ENCODE assay signal across 25 mouse cellular contexts in the genomic region with DNA sequence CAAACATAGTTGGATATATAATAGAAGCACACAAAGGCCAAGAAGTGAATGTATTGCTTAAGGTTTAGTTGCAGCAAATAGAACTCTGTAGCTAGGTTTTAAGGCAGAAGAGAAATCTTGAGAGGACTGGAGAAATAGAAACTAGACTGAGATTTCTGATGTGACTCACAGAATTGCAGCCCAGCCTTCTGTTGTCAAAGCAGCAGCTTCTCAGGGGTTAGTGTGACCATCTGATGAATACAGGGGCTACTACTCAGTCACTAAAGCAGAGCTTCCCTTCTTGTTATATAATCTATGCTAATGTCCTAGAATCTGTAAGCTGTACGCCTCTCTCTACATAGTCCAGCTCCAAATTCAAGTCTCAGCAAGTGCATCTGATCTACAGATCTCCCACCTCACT.
"Had no signal": no experiment of that assay in that cellular context is flagged by ENCODE, and none has a peak within 500 bp of the region (broad histone marks: within the 10 kb centered on the region; RNA-seq: fewer than 3 reads in every experiment).

No protein-coding gene starts in this region.

- H3K9me3 ChIP-seq: heart, embryonic 13.5 days; heart, embryonic 15.5 days; hindbrain, embryonic 13.5 days; intestine, embryonic 15.5 days; limb, embryonic 10.5 days; limb, embryonic 12.5 days; liver, embryonic 13.5 days; liver, embryonic 15.5 days had no signal

- H3K4me3 ChIP-seq: heart, adult 2 months; heart, embryonic 13.5 days; heart, embryonic 15.5 days; hindbrain, embryonic 13.5 days; intestine, embryonic 15.5 days; limb, embryonic 10.5 days; limb, embryonic 12.5 days; liver, embryonic 13.5 days; liver, embryonic 15.5 days had no signal

- H3K27me3 ChIP-seq: heart, embryonic 13.5 days; heart, embryonic 15.5 days; hindbrain, embryonic 13.5 days; intestine, embryonic 15.5 days; limb, embryonic 12.5 days; liver, embryonic 13.5 days; liver, embryonic 15.5 days had no signal

- H3K4me2 ChIP-seq: heart, embryonic 11.5 days; heart, embryonic 13.5 days; heart, embryonic 15.5 days; hindbrain, embryonic 13.5 days; intestine, embryonic 15.5 days; limb, embryonic 12.5 days; liver, embryonic 11.5 days; liver, embryonic 13.5 days; liver, embryonic 15.5 days had no signal

- ATAC-seq: hindbrain, embryonic 16.5 days; inflammation-experienced regulatory T-cells, adult 6 months; intestine, embryonic 15.5 days; intestine, postnatal 0 days had no signal

- H3K4me1 ChIP-seq: heart, embryonic 13.5 days; heart, embryonic 15.5 days; hindbrain, embryonic 13.5 days; intestine, embryonic 15.5 days; limb, embryonic 10.5 days; limb, embryonic 12.5 days; liver, embryonic 13.5 days; liver, embryonic 15.5 days had no signal

- H3K9ac ChIP-seq: heart, embryonic 13.5 days; heart, embryonic 15.5 days; hindbrain, embryonic 13.5 days; intestine, embryonic 15.5 days; limb, embryonic 12.5 days; liver, embryonic 13.5 days; liver, embryonic 15.5 days had no signal

- DNase-seq: gastrocnemius, postnatal 14 days; gastrocnemius, postnatal 36 days; heart, adult 11 months; heart, adult 2 months; heart, postnatal 14 days; heart, postnatal 36 days; kidney, adult 18-20 months; kidney, adult 8-10 months; kidney, postnatal 10 days; kidney, postnatal 25 days; kidney, postnatal 4 days; liver; liver, embryonic 13.5 days had no signal

- H3K36me3 ChIP-seq: heart, embryonic 13.5 days; heart, embryonic 15.5 days; hindbrain, embryonic 13.5 days; intestine, embryonic 15.5 days; limb, embryonic 10.5 days; limb, embryonic 12.5 days; liver, embryonic 13.5 days; liver, embryonic 15.5 days had no signal

- H3K27ac ChIP-seq: heart, adult 2 months; heart, embryonic 13.5 days; heart, embryonic 15.5 days; hindbrain, embryonic 13.5 days; intestine, embryonic 15.5 days; limb, embryonic 10.5 days; limb, embryonic 12.5 days; liver, embryonic 13.5 days; liver, embryonic 15.5 days had no signal
